9 mouse cellular contexts compared by ENCODE assay signal in genomic region chr10:40328004-40328551, GRCm38 (mm10). TPM values are rescaled to one million over a fixed set of nuclear protein-coding genes. Genes with fewer than 3 reads are reported as not detected.
A peak's percentile ranks its signal among the peaks of the same experiment; 100 is the strongest.
DNase-seq lines count a peak whose midpoint lies in the region; ATAC-seq lines count a peak whose summit lies in the region.
"Had no signal": no experiment of that assay in that cellular context is flagged by ENCODE, and none has a peak within 500 bp of the region (broad histone marks: within the 10 kb centered on the region; RNA-seq: fewer than 3 reads in every experiment).

No protein-coding gene starts in this region.

- peak; percentile 29 for DNase-seq in adrenal gland, adult 2 months
- no peak for DNase-seq in adrenal gland, postnatal 10 days
- peak; percentile 62 for DNase-seq in adipocyte (ENCODE audit: low spot score)
- peak; percentile 74 to 88 for DNase-seq in heart, postnatal 10 days
- DNase-seq in skeletal muscle tissue, adult 2 months (ENCODE audit: low read depth, low spot score), result peak; percentile 92
- no peak for DNase-seq in thymus, postnatal 0 days (ENCODE audit: low spot score)
- DNase-seq in cerebellum, adult 11 months, result no peak
- DNase-seq: cerebellum, postnatal 10 days had no signal

- no peak for ATAC-seq in monocyte, adult 5-6 weeks (replicated peaks; ENCODE audit: insufficient number of reproducible peaks, low FRiP score, low TSS enrichment, poor library complexity, severe bottlenecking)

- intact Hi-C loops in heart, postnatal 10 days (cut with DNase I), result loop anchor here (2.0 kb wide), 1 partner anchor 21 kb away; no protein-coding TSS in a partner anchor

RNA-seq across cellular contexts. Expression of gene Cdk19, which starts 11.3 kb away (rescaled TPM):
- total RNA-seq in adrenal gland, adult 2 months (2021), result 10 to 100 TPM in 1 of 2 experiments, 1 to 10 TPM in 1; 8.7 to 12.7 TPM
- 5.2 and 5.8 TPM in 2 replicates for polyA plus RNA-seq in adrenal gland, adult 2 months (2012; rRNA removed)
- 10 to 100 TPM; 11.9 to 12.9 TPM for total RNA-seq in adrenal gland, postnatal 10 days (2021)
- 10 to 100 TPM; 15.8 to 16.2 TPM for total RNA-seq in heart, postnatal 10 days (2021)
- 33.4 to 38.2 TPM (median 36.1 TPM) in 3 replicates for total RNA-seq in monocyte, adult 5-6 weeks (2017)
- polyA plus RNA-seq in thymus, postnatal 0 days (2015; fragmentation: Nextera tagmentation; extraction: Ambion mirVana), result 15.8 and 19.7 TPM in 2 replicates

RNA-seq across cellular contexts. Expression of gene Amd1, which starts 26.1 kb away (rescaled TPM):
- 10 to 100 TPM; 39.5 to 47.5 TPM for total RNA-seq in adrenal gland, adult 2 months (2021)
- polyA plus RNA-seq in adrenal gland, adult 2 months (2012; rRNA removed), result 1.8 and 2.0 TPM in 2 replicates
- total RNA-seq in adrenal gland, postnatal 10 days (2021), result 10 to 100 TPM; 30.2 to 31.8 TPM
- 10 to 100 TPM; 41.9 to 64.2 TPM for total RNA-seq in heart, postnatal 10 days (2021)
- 78.0 to 100 TPM (median 91.1 TPM) in 3 replicates for total RNA-seq in monocyte, adult 5-6 weeks (2017)
- 40.1 and 40.3 TPM in 2 replicates for polyA plus RNA-seq in thymus, postnatal 0 days (2015; fragmentation: Nextera tagmentation; extraction: Ambion mirVana)

Comparison
In these comparisons a context has a peak if more than half of its experiments do, and no peak if none do; other contexts are left out.
1. DNase-seq: peak in adrenal gland, adult 2 months (single experiment), adipocyte (single experiment), heart, postnatal 10 days (2 of 2) and skeletal muscle tissue, adult 2 months (single experiment); none in adrenal gland, postnatal 10 days (single experiment), thymus, postnatal 0 days (single experiment) and cerebellum, adult 11 months (single experiment).